Comparison of ENCODE assay signal across 33 mouse cellular contexts in genomic region chr14:99609003-99609402, GRCm38 (mm10).
"Had no signal": no experiment of that assay in that cellular context is flagged by ENCODE, and none has a peak within 500 bp of the region (broad histone marks: within the 10 kb centered on the region; RNA-seq: fewer than 3 reads in every experiment).

No protein-coding gene starts in this region.

- H3K4me3 ChIP-seq: heart, adult 2 months; heart, embryonic 10.5 days; heart, embryonic 12.5 days; heart, embryonic 13.5 days; heart, embryonic 15.5 days; hindbrain, embryonic 10.5 days; hindbrain, embryonic 12.5 days; hindbrain, embryonic 13.5 days; hindbrain, embryonic 15.5 days; intestine, embryonic 15.5 days; kidney, embryonic 15.5 days; layer of hippocampus, adult 2 months had no signal

- H3K9ac ChIP-seq: heart, embryonic 12.5 days; heart, embryonic 13.5 days; heart, embryonic 15.5 days; hindbrain, embryonic 12.5 days; hindbrain, embryonic 13.5 days; hindbrain, embryonic 14.5 days; hindbrain, embryonic 15.5 days; intestine, embryonic 15.5 days; kidney, embryonic 15.5 days had no signal

- H3K9me3 ChIP-seq: heart, embryonic 10.5 days; heart, embryonic 12.5 days; heart, embryonic 13.5 days; heart, embryonic 15.5 days; hindbrain, embryonic 10.5 days; hindbrain, embryonic 12.5 days; hindbrain, embryonic 13.5 days; hindbrain, embryonic 15.5 days; intestine, embryonic 15.5 days; kidney, embryonic 15.5 days had no signal

- H3K36me3 ChIP-seq: heart, embryonic 10.5 days; heart, embryonic 12.5 days; heart, embryonic 13.5 days; heart, embryonic 15.5 days; hindbrain, embryonic 10.5 days; hindbrain, embryonic 12.5 days; hindbrain, embryonic 13.5 days; hindbrain, embryonic 15.5 days; intestine, embryonic 15.5 days; kidney, embryonic 15.5 days had no signal

- H3K27me3 ChIP-seq: heart, embryonic 12.5 days; heart, embryonic 13.5 days; heart, embryonic 15.5 days; hindbrain, embryonic 12.5 days; hindbrain, embryonic 13.5 days; hindbrain, embryonic 15.5 days; intestine, embryonic 15.5 days; kidney, embryonic 15.5 days had no signal

- H3K4me2 ChIP-seq: heart, embryonic 11.5 days; heart, embryonic 12.5 days; heart, embryonic 13.5 days; heart, embryonic 15.5 days; hindbrain, embryonic 12.5 days; hindbrain, embryonic 13.5 days; hindbrain, embryonic 14.5 days; hindbrain, embryonic 15.5 days; intestine, embryonic 15.5 days; kidney, embryonic 15.5 days had no signal

- ATAC-seq: hindbrain, embryonic 16.5 days; hindbrain, postnatal 0 days; inflammation-experienced regulatory T-cells, adult 6 months; intestine, embryonic 15.5 days had no signal

- H3K4me1 ChIP-seq: heart, embryonic 10.5 days; heart, embryonic 12.5 days; heart, embryonic 13.5 days; heart, embryonic 15.5 days; hindbrain, embryonic 10.5 days; hindbrain, embryonic 12.5 days; hindbrain, embryonic 13.5 days; hindbrain, embryonic 15.5 days; intestine, embryonic 15.5 days; kidney, embryonic 15.5 days had no signal

- H3K27ac ChIP-seq: heart, adult 2 months; heart, embryonic 10.5 days; heart, embryonic 13.5 days; heart, embryonic 15.5 days; hindbrain, embryonic 10.5 days; hindbrain, embryonic 12.5 days; hindbrain, embryonic 13.5 days; hindbrain, embryonic 14.5 days; hindbrain, embryonic 15.5 days; hindbrain, postnatal 0 days; intestine, embryonic 15.5 days; kidney, embryonic 15.5 days; kidney, postnatal 0 days; layer of hippocampus, adult 2 months had no signal

- DNase-seq: heart, adult 2 months; heart, postnatal 10 days; heart, postnatal 14 days; heart, postnatal 36 days; heart, postnatal 4 days; kidney, adult 11 months; kidney, adult 18-20 months; kidney, adult 2 months; kidney, adult 8-10 months; kidney, adult 9 months; kidney, postnatal 10 days; kidney, postnatal 14 days; kidney, postnatal 25 days; kidney, postnatal 36 days; kidney, postnatal 4 days; layer of hippocampus, adult 9-11 months had no signal
